Mouse (Mus musculus) adrenal gland (tissue): ENCODE results near the gene Mttp.

Source experiments
- intact Hi-C: fragments of 180-260 bp; cut with DNase I; formaldehyde crosslinking; loops from one replicate; pipeline ENCODE4 v1.15.1; 2025

Mttp gene

GRCm38 (mm10) chr3:138095301-138095700 lies 49.5 kb downstream of the Mttp start:
- intact Hi-C loops = no loop called here

GRCm38 (mm10) chr3:138083896-138084295 lies 60.9 kb downstream of the Mttp start:
- intact Hi-C loops = no loop called here

- intact Hi-C loops = no loop called here
Measured at GRCm38 (mm10) chr3:138083073-138083637, 61.6 kb downstream of the Mttp start.

GRCm38 (mm10) chr3:138078701-138079100 lies 66.1 kb downstream of the Mttp start:
- intact Hi-C loops = no loop called here

GRCm38 (mm10) chr3:138077476-138078340 lies 67.1 kb downstream of the Mttp start:
- intact Hi-C loops = no loop called here

- intact Hi-C loops = no loop called here
Measured at GRCm38 (mm10) chr3:138075209-138075608, 69.6 kb downstream of the Mttp start.

- intact Hi-C loops = no loop called here
Measured at GRCm38 (mm10) chr3:138074214-138074613, 70.6 kb downstream of the Mttp start.

- intact Hi-C loops = no loop called here
Measured at GRCm38 (mm10) chr3:138071476-138072073, 73.2 kb downstream of the Mttp start.

- intact Hi-C loops = no loop called here
Measured at GRCm38 (mm10) chr3:138071004-138071403, 73.8 kb downstream of the Mttp start.

- intact Hi-C loops = no loop called here
Measured at GRCm38 (mm10) chr3:138069756-138070511, 74.8 kb downstream of the Mttp start.

- intact Hi-C loops = no loop called here
Measured at GRCm38 (mm10) chr3:138068103-138068502, 76.7 kb downstream of the Mttp start.

- intact Hi-C loops = no loop called here
Measured at GRCm38 (mm10) chr3:138067288-138067687, 77.5 kb downstream of the Mttp start, which contains the start of gene Gm5105. Gene Gm5105, minus strand, starts transcription at chr3:138067388.

- intact Hi-C loops = no loop called here
Measured at GRCm38 (mm10) chr3:138066348-138066856, 78.4 kb downstream of the Mttp start.

GRCm38 (mm10) chr3:138065930-138066329 lies 78.8 kb downstream of the Mttp start:
- intact Hi-C loops = no loop called here

GRCm38 (mm10) chr3:138064732-138065645 lies 79.8 kb downstream of the Mttp start, which contains the start of gene 1110002E22Rik:
Gene 1110002E22Rik, plus strand, starts transcription at chr3:138065052.
- intact Hi-C loops = no loop called here

- intact Hi-C loops = no loop called here
Measured at GRCm38 (mm10) chr3:138063731-138064329, 80.9 kb downstream of the Mttp start.

GRCm38 (mm10) chr3:138062673-138063072 lies 82.1 kb downstream of the Mttp start:
- intact Hi-C loops = no loop called here

- intact Hi-C loops = no loop called here
Measured at GRCm38 (mm10) chr3:138061205-138061911, 83.4 kb downstream of the Mttp start.

GRCm38 (mm10) chr3:138060429-138060828 lies 84.3 kb downstream of the Mttp start:
- intact Hi-C loops = no loop called here
